Mouse (Mus musculus): Measurements from ENCODE around the gene Gm13941. TPM values are rescaled to one million over a fixed set of nuclear protein-coding genes. Genes with fewer than 3 reads are reported as not detected.

Gene Gm13941
- not detected for total RNA-seq (2022)

DNA sequence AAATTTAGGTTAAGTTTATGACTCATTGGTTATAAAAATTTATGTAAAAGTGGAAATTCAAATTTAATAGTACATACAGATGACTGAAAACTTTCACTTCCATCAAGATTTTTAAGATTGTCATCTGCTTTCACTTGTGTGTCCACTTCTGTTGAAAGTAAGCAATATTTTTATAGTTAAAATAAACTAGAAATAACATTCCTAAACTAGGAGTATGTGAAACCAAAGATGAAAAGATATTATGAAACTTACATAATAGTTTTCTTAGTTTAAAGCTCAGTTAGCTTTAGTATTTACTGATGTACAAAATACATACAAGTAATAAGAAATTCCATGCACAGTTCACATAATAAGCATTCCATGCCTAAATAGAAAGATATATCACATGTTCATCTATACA, at the start of gene Gm13941:
Gene Gm13941 (minus strand): TSS at position 101 of the 400 bp plus-strand sequence.
- no peak for DNase-seq (ENCODE audit: low spot score)

DNA sequence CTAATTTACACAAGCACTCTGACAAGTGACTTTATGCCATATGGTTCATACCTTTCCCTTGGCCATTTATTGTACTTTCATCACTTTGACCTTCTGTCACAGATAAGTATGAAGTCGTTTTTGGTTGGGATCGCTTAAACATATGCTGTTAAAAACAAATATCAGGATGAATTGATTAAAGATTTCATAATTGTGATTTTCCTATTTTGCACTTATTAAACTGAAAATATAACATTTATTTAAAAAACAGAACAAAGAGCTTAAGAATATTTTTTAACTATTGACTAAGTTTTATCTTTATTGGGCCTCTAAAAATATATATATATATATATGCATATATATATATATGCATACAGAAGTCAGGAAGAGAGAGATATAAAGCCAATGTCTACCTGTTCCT, 47.1 kb upstream of the Gm13941 start, which contains the start of gene Gm15130:
Gene Gm15130 (minus strand): TSS at position 101 of the 400 bp plus-strand sequence.
- no peak for DNase-seq (ENCODE audit: low spot score)

DNA sequence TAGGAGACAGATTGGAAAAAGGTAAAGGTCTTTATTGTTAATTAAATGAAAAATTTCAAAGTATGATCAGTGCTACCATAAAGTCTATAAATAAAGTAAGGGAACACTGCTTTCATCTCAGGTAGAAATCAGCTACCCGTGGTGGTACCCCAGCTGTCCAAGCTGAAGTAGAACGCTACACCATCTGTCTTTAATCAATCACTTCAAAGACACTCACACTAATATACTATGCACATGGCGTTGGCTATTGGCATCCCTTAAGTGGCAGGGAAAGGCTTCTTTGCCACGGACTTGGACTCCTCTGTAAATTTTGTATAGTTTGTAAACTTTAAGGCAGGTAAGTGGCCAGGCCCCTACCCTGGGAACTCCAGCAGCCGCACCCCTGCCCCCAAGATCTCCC, 30.0 kb upstream of the Gm13941 start:
- DNase-seq (ENCODE audit: low spot score) = no peak

DNA sequence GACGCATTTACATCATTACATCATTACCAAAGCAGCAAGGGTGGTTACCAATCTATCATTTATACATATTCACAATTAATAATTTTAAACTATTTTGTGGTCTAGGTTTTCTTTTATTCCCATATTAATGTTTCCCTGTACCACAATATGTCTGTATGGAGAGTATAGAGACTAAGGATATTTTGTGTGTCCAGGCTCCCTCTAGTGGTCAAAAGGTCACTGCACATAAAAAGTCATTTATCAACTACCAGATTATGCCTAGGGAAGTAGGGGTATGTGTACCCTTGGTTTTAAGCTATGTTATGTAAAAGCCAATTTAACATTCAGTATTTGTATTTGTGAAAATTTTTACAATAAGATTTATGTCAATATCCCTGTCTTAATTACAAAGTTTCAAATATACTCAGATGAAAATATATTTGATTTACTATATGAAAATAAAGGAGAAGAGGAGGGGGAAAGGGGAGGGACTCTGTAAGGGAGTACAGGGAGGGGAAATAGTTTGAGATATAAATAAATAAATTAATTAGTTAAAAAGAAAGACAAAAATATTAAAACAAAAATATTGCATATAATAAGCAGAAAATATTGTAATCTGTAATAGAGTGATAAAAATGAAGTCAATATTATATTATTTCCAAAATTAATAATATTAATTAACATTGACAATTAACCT, 47.1 kb downstream of the Gm13941 start:
- peak; percentile 4 for DNase-seq (ENCODE audit: low spot score)

Other genes with a start within 250 kb of the Gm13941 start
- gene Ano3, start 155.1 kb downstream of the Gm13941 start, total RNA-seq (2022) = under 1 TPM; 0.13 to 0.47 (median 0.14) TPM
- not detected for gene Gm15130, start 47.0 kb upstream of the Gm13941 start, total RNA-seq (2022)
- not detected for gene 4930430A15Rik, start 123.6 kb upstream of the Gm13941 start, total RNA-seq (2022)
- gene Olfr1275, start 129.3 kb upstream of the Gm13941 start, total RNA-seq (2022) = not detected
- not detected for gene Olfr1276, start 148.5 kb upstream of the Gm13941 start, total RNA-seq (2022)
- not detected for gene Olfr1277, start 168.1 kb upstream of the Gm13941 start, total RNA-seq (2022)
- gene Olfr1278, start 184.2 kb upstream of the Gm13941 start, total RNA-seq (2022) = not detected
- gene Olfr1279, start 194.7 kb upstream of the Gm13941 start, total RNA-seq (2022) = not detected
- gene Olfr1280, start 208.0 kb upstream of the Gm13941 start, total RNA-seq (2022) = not detected
- gene Olfr1281, start 220.5 kb upstream of the Gm13941 start, total RNA-seq (2022) = not detected
- gene Olfr1282, start 230.1 kb upstream of the Gm13941 start, total RNA-seq (2022) = not detected